Mouse (Mus musculus): ENCODE data around the gene Mrps35. TPM values are rescaled to one million over a fixed set of nuclear protein-coding genes. Genes with fewer than 3 reads are reported as not detected.

Gene Mrps35
- total RNA-seq, 4 experiments from 2014 or later = 42.8 to 52.5 (median 45.9) TPM

- no peak for DNase-seq (ENCODE audit: low spot score in 2 of 2)
These were observed 13.0 kb upstream of the Mrps35 start for GRCm38 (mm10) chr6:147029591-147029990.

GRCm38 (mm10) chr6:147030096-147030885 is 12.3 kb upstream of the Mrps35 start:
- DNase-seq (ENCODE audit: low spot score in 2 of 2) = no peak

- no peak for DNase-seq (ENCODE audit: low spot score in 2 of 2)
These were observed 10.2 kb upstream of the Mrps35 start, which contains the start of gene Rep15 for GRCm38 (mm10) chr6:147032303-147032925. Gene Rep15, plus strand, starts transcription at chr6:147032584.

- no peak for DNase-seq (ENCODE audit: low spot score in 2 of 2)
These were observed 1.1 kb downstream of the Mrps35 start for GRCm38 (mm10) chr6:147043633-147044032.

- no peak for DNase-seq (ENCODE audit: low spot score in 2 of 2)
These were observed 6.8 kb downstream of the Mrps35 start for GRCm38 (mm10) chr6:147049239-147049805.

- no peak for DNase-seq (ENCODE audit: low spot score in 2 of 2)
These were observed 9.1 kb downstream of the Mrps35 start for GRCm38 (mm10) chr6:147051666-147052065.

GRCm38 (mm10) chr6:147052440-147052839 is 9.9 kb downstream of the Mrps35 start:
- DNase-seq (ENCODE audit: low spot score in 2 of 2) = no peak

- no peak for DNase-seq (ENCODE audit: low spot score in 2 of 2)
These were observed 11.5 kb downstream of the Mrps35 start for GRCm38 (mm10) chr6:147053785-147054646.

GRCm38 (mm10) chr6:147055374-147055977 is 12.9 kb downstream of the Mrps35 start:
- DNase-seq (ENCODE audit: low spot score in 2 of 2) = no peak

- no peak for DNase-seq (ENCODE audit: low spot score in 2 of 2)
These were observed 16.8 kb downstream of the Mrps35 start for GRCm38 (mm10) chr6:147059326-147059725.

- DNase-seq (ENCODE audit: low spot score in 2 of 2) = no peak
These were observed 19.1 kb downstream of the Mrps35 start for GRCm38 (mm10) chr6:147061630-147062029.

GRCm38 (mm10) chr6:147062034-147062433 is 19.5 kb downstream of the Mrps35 start:
- DNase-seq (ENCODE audit: low spot score in 2 of 2) = no peak

GRCm38 (mm10) chr6:147062694-147063093 is 20.1 kb downstream of the Mrps35 start:
- DNase-seq (ENCODE audit: low spot score in 2 of 2) = no peak

GRCm38 (mm10) chr6:147064226-147064943 is 21.8 kb downstream of the Mrps35 start:
- no peak for DNase-seq (ENCODE audit: low spot score in 2 of 2)

GRCm38 (mm10) chr6:147064944-147065261 is 22.3 kb downstream of the Mrps35 start:
- DNase-seq (ENCODE audit: low spot score in 2 of 2) = no peak

- DNase-seq (ENCODE audit: low spot score in 2 of 2) = no peak
These were observed 33.3 kb downstream of the Mrps35 start for GRCm38 (mm10) chr6:147075808-147076387.

GRCm38 (mm10) chr6:147076878-147077277 is 34.3 kb downstream of the Mrps35 start:
- DNase-seq (ENCODE audit: low spot score in 2 of 2) = no peak

- DNase-seq (ENCODE audit: low spot score in 2 of 2) = no peak
These were observed 37.4 kb downstream of the Mrps35 start for GRCm38 (mm10) chr6:147079919-147080318.

GRCm38 (mm10) chr6:147085398-147086040 is 43.0 kb downstream of the Mrps35 start:
- DNase-seq (ENCODE audit: low spot score in 2 of 2) = no peak

All from layer of hippocampus, adult 8-10 months (tissue).